Mouse (Mus musculus) layer of hippocampus, adult 9-11 months (tissue): Measurements from ENCODE around the gene Ank.
"Not testable (repeated sequence)": the region's sequence is repeated elsewhere in the genome, so short reads cannot be mapped to it uniquely, and the experiment has no call there.

Source experiments
- DNase-seq: peaks from one replicate; pipeline ENCODE4 v3.0.0; 2022

Gene Ank

GRCm38 (mm10) chr15:27467641-27468040 is 1.2 kb downstream of the Ank start:
- no peak for DNase-seq

GRCm38 (mm10) chr15:27468822-27469488 is 2.5 kb downstream of the Ank start:
- no peak for DNase-seq

- not testable (repeated sequence) for DNase-seq
Measured at GRCm38 (mm10) chr15:27470346-27470745, 3.9 kb downstream of the Ank start.

GRCm38 (mm10) chr15:27472315-27472714 is 5.8 kb downstream of the Ank start:
- DNase-seq: no peak

- DNase-seq: no peak
Measured at GRCm38 (mm10) chr15:27475988-27476387, 9.5 kb downstream of the Ank start.

- DNase-seq: no peak
Measured at GRCm38 (mm10) chr15:27476671-27477070, 10.2 kb downstream of the Ank start.

GRCm38 (mm10) chr15:27477159-27477558 is 10.7 kb downstream of the Ank start:
- no peak for DNase-seq

GRCm38 (mm10) chr15:27477630-27478029 is 11.2 kb downstream of the Ank start:
- no peak for DNase-seq

- no peak for DNase-seq
Measured at GRCm38 (mm10) chr15:27480333-27481015, 14.0 kb downstream of the Ank start.

- DNase-seq: no peak
Measured at GRCm38 (mm10) chr15:27481956-27482355, 15.5 kb downstream of the Ank start.

GRCm38 (mm10) chr15:27483183-27483582 is 16.7 kb downstream of the Ank start:
- DNase-seq: no peak

GRCm38 (mm10) chr15:27485567-27486278 is 19.2 kb downstream of the Ank start:
- DNase-seq: no peak

GRCm38 (mm10) chr15:27486279-27486618 is 19.8 kb downstream of the Ank start:
- no peak for DNase-seq

- DNase-seq: no peak
Measured at GRCm38 (mm10) chr15:27487059-27487458, 20.6 kb downstream of the Ank start.

GRCm38 (mm10) chr15:27488042-27488441 is 21.6 kb downstream of the Ank start:
- no peak for DNase-seq

GRCm38 (mm10) chr15:27490676-27491075 is 24.2 kb downstream of the Ank start:
- DNase-seq: no peak

- no peak for DNase-seq
Measured at GRCm38 (mm10) chr15:27491425-27492070, 25.1 kb downstream of the Ank start.

- no peak for DNase-seq
Measured at GRCm38 (mm10) chr15:27492156-27492555, 25.7 kb downstream of the Ank start.

GRCm38 (mm10) chr15:27492734-27493133 is 26.3 kb downstream of the Ank start:
- DNase-seq: no peak

GRCm38 (mm10) chr15:27493516-27493915 is 27.0 kb downstream of the Ank start:
- DNase-seq: no peak

GRCm38 (mm10) chr15:27495981-27496401 is 29.5 kb downstream of the Ank start:
- DNase-seq: no peak

- no peak for DNase-seq
Measured at GRCm38 (mm10) chr15:27496596-27497299, 30.3 kb downstream of the Ank start.
